Mouse (Mus musculus): ENCODE data around the gene Tlcd2.
"Not testable (repeated sequence)": the region's sequence is repeated elsewhere in the genome, so short reads cannot be mapped to it uniquely, and the experiment has no call there.

The Tlcd2 gene

DNA sequence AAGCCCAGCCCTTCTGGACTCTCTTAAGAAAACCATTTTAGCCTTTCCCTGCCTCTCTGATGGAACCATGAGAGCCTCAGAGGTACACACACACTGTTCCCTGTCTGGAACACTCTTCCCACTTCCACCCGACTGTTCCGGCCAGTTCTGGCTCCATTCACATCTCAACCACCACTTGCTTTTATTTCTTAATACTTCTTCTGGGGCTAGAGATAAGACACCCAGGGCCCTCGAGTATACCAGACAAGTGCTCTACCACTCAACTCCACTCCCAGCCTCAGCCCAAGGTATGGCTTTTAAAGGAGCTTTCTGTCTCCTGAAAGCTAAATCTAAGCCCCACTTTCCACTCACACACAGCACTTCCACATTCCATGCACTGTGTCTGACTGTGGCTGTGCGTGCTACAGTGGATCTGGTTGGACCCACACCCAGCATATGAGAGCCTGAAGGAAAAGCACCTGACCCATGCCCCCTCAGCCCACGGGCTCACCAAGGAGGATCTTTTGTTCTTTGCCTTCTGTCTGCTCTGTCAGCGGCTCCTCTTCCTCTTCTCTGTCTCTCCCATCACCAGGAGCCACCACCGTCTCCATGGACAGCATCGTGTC, 11.1 kb upstream of the Tlcd2 start:
- DNase-seq = no peak

DNA sequence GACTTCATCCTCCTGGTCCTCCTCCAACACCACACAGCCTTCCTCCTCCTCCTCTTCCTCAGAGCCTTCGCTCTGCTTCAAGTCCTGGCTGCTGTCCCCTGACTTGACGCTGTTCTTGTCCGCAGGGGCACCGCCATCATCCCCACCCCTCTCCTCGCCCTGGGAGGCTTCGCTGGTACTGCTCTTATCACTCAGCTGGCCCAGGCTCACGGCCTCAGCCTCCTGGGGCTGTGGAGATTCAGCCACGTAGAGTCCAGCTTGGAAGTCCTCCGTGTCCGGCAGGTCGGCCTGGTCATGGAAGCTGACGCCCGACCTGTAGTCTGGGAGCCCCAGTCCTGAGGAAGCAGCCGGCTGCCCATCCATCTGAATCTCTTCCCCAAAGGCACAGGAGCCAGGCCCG, 10.6 kb upstream of the Tlcd2 start:
- DNase-seq = no peak

DNA sequence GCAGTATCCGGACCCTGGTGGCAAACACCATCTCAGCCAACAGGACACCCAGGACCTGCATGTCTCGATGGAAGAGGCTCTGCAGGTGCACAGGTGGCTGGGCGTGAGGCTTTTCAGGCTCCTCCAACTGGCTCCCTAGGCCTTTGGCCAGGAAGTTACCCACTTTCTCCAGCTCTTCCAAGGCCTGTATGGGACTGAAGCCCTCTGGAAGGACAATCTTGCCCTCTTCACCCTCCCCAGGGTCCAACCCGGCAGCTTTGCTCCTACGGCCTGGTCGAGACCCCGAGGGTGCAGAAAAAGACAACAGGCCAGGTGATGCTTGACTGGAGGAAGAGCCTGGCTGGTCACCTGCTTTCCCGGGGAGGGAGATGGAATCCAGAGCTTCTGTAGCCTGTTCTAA, 9.4 kb upstream of the Tlcd2 start:
- no peak for DNase-seq

GRCm38 (mm10) chr11:75452812-75453557, 8.5 kb upstream of the Tlcd2 start:
- no peak for DNase-seq

DNA sequence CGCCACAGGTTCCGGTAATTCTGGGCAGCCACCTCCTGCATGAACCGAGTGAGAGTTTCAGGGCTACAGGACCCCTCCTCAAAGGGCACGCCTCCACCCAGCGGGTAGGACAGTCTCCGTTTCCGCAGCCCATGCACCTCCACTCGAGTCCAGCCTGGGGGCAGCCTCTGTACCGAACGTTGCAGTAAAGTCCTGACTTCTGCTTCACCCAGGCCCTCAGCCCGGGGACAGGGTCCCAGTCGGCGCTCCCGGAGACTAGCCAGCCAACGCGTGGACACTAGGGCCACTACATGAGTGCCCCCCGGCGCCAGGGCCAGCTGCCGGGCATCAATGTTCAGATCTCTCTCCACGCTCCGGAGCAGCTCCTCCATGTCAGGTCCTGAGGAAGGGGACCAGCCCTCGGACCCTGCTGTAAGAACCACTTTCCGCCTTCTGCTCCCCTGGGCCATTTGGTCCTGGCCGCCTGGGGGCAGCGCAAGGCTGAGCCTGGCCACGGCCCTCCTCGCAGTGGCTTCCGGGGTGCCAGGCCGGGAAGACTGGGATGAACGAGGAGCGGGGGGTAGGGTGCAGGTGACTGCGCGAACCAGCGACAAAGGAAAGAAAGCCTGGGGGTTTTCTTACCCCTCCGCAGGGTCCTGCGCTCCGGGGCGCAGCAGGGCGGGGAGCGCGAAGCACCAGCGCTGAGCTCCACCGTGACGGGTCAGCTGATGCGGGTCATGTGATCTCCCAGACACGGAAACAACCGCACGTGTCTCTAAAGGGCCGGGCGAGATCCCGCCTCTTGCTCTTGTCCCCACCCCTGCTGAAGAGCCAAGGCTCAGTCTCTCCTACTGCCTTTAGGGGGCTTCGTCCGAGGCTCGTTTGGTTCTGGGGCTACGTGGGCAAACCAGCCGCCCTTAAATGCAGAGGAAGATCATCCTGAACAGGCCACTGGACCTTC, 7.3 kb upstream of the Tlcd2 start, which contains the start of gene Wdr81:
TSS of gene Wdr81 (minus strand) at position 727 of the 940 bp plus-strand sequence.
- DNase-seq = peak; percentile 87 to 91

DNA sequence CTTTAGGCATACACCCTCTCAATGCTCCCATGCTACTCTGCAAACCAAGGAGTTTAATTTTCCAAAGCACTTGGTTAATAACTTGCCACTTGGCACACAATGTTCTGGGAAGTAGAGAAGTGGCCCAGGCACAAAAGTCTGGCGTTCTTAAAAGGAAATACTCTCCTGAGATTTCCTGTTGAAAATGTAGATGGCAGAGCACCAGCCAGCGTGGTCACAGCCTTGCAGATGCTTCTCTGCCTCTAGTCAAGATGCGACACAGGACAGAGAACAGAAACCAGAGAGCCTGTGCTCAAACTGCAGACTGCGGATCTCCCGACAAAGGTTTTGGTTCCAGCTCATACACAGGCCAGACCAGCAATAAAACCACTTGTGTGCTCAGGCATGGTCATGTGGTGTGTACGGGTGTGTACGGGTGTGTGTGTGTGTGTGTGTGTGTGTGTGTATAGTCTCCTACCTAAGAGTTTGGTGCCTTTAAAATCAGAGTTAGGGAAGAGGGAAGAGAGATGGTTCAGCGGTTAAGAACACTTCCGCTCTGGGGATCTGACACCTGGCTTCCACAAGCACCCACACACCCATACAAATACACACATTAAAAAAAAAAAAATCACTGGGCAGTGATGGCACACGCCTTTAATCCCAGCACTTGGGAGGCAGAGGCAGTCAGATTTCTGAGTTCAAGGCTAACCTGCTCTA, 6.3 kb upstream of the Tlcd2 start:
- DNase-seq = peak; percentile 52 to 61

- not testable (repeated sequence) for DNase-seq
These were observed 5.5 kb upstream of the Tlcd2 start for GRCm38 (mm10) chr11:75455971-75456370.

DNA sequence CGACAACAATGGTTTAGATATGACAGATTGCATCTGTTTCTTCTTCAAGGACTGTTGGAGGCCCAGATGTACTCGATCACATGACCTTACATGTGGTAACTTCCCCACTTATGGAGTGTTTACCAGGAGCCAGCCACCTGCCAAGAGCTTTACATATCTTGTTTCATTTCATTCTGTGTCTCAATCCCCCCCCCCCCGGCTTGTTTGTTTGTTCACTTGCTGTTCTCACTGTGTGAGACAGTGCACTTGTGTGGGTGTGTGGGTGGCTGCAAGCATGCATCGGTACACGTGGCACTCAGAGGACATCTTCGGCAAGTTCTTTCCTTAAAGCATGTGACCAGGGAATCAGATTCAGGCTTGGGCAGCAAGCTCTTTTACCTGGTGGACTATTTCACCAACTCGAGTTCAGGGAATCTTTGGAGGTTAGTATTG, 5.1 kb upstream of the Tlcd2 start:
- no peak for DNase-seq

DNA sequence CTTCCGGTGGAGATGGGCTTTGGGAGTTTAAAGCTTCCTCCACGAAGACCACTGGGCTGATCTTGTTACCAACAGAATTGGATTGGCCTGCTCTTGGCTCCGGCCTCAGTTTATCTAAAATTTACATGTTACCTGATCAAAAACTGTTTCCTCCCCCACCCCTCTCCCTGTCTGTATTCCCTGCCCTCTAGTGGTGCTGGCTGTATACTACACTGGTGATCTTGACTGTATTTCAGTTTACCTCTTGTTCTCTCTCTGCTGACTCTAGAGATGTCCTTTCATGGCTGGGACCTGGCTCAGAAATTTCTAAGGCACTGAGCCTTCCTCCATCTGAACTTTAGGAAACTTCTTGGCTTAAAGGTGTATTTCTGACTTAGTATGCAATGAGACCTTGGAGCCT, 3.3 kb upstream of the Tlcd2 start:
- DNase-seq = no peak

GRCm38 (mm10) chr11:75458628-75459041, 2.9 kb upstream of the Tlcd2 start:
- no peak for DNase-seq

DNA sequence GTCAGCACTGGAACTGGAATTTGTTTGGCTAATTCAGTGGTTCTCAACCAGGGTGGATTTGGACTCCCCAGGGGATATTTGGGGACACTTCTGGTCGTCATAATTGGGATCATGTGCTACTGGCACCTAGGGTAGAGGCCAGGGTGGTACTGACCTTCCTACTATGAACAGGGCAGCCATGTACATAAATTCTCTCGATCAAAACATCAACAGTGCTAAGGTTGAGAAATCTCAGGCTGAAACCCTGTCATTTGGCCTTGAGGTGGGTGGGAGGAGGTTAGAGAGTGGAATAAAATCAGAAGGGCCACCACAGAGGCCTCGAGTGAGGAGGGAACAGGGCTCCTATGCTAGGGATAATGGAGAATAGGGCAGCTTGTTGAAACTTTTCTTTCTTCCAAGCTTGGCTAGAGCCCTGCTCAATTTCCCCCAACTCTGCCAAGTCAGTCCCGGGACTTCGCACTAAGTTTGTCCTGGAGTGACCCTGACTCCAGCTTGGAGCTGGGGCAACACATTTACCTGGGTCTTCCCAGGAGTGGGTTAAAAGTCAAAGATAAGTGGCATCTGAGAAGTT, 2.3 kb upstream of the Tlcd2 start:
- DNase-seq = peak; percentile 65 to 67

- no peak for DNase-seq
These were observed 1.8 kb upstream of the Tlcd2 start for GRCm38 (mm10) chr11:75459751-75460102.

DNA sequence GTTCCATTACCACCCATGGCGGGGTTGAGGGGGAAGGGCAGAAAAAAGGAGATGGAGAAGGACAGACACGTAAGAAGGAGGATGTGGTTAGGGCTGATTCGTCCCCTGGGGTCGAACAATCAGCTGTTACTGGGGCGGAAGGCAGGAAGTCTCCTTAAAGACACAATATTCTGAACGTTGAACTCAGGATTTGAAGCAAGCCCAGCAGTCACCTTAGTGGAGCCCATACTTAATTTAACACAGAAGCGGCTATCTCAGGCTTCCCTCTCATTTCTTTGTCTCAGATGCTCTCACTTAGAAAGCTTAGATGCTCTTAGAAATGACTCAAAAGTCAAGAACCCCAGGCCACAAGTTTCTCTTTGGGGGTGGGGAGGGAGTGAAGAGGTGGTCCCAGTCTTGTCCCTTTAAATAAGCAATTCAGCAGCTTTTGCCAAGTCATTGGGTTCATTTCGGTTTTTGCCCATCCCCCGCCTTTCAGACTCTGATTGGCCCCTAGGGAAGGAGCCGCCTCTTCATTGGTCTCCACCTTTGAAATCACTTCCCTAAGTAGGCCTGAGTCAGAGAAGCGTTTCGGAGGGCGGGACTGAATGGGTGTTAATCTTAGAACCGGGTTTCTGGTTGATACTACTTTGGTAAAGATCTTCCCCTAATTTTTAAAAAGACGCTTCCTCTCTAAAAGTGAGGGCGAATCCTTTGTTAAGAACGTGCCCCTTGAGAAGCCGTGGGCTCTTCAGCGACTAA, 1.2 kb upstream of the Tlcd2 start:
- DNase-seq = peak; percentile 96

DNA sequence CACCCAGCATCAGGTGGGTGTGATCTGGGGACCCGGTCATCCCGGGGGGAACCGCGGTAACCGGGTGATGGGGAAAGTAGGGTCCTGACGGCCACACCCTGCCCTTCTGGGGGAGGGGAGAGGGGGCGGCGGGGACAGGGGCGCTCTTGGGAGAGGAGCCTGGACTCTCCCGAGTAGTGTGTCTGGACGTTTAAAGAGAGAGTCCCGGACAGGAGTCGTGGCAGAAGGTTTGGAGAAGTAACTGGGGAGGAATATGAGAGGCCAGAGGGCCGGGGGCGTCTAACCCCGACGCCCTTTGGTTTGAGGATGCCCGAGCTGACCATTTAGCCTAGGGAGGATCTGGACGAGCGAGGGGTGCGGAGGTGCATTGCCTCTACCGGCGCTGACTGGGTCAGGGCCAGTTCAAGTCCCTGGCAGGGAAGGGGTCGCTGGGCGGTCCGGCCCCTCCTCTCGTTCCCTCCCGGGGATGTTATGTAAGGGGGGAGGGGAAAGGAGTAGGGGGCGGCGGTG, 283 bp downstream of the Tlcd2 start:
- no peak for DNase-seq

DNA sequence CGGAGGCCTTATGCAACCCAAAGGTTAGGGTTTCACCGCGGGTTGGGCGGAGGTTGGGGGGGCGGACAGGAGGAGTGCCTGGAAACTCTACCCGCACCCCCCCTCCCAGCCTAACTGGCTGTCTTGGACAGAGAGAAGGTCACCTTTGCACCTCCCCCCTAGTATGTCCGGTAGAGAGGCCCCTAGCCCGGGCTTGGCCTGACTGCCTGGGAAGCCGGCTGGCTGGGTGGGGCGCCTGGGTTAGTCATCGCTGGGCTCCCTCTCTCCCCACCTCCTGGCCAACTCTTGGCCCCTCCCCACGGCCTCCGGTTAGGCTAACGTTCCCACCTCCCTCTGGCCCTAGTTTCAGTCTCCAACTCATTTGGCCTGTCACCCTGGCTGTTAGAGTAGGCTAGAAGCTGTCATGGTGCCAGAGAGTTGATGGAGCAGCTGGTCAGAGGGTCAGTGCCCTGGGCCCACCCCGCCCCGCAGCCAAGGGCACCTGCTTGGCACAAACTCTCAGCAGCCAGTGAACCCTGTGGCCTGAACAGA, 803 bp downstream of the Tlcd2 start:
- DNase-seq = peak; percentile 94 to 98

GRCm38 (mm10) chr11:75462865-75463336, 1.4 kb downstream of the Tlcd2 start:
- peak; percentile 97 for DNase-seq

DNA sequence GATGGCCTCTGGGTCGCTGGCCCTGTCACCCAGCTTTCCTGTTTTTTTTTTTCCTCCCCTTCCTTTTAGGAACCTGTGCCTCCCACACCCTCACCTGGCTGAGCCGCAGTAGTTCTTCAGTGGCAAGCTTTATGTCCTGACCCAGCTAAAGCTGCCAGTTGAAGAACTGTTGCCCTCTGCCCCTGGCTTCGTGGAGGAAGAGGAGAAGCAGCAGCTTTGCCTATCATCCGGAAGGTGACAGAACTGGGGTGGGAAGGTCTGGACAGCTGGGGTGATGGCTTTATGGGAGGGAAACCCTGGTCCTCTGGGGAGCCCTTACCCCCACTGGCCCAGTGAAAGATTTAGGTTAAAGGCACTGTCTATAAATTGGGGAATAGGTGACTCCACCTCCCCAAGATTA, 2.1 kb downstream of the Tlcd2 start:
- DNase-seq = no peak

DNA sequence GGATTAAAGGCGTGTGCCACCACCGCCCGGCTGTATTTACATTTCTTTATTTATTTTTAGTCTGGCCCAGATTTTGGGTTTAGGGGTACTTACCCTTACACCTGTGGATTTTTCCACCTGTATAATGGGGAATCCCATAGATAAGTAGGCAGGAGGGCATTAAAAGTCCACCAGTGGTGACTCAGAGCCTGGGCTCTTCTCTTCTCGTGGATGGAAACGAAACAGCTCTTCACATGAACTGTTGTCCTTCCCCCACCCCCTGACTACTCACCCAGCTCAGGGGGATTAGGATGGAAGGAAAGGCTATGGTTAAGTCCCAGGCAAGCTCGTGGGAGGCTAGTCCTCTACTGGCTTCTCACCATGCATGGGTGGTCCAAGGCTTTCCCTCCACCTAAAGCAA, 2.9 kb downstream of the Tlcd2 start:
- DNase-seq = no peak

DNA sequence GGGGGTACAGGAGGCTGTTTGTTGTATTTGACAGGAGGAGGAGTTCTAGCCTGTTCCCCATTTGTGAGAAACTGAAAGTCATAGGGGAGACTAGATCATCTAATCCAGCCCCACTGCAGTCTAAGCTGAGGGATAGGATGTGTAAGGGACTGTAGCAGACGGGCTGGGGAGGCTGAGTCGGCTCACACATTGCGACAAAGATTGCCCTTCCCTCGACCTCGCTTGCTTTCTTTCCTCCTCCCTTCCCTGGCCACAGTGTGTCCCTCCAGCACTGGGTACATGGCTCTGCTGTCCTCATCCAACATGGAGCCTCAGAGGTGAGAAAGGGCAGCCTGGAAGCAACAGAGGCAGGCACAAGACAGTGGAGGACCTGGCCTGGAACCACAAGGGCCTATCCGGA, 3.5 kb downstream of the Tlcd2 start:
- no peak for DNase-seq

- no peak for DNase-seq
These were observed 5.4 kb downstream of the Tlcd2 start for GRCm38 (mm10) chr11:75466731-75467505.
